Mouse (Mus musculus) C2C12 (cell line): ENCODE measurements around the gene Syngr2. TPM values are rescaled to one million over a fixed set of nuclear protein-coding genes. Genes with fewer than 3 reads are reported as not detected.

Experiments used
- H3K27me3 ChIP-seq: one replicate; pipeline ENCODE4 v1.6.1; 2011; ENCODE audit not compliant: control insufficient read depth, insufficient read depth, insufficient read length
- H3K36me3 ChIP-seq: one replicate; pipeline ENCODE4 v1.6.1; 2011; ENCODE audit not compliant: control insufficient read depth, insufficient read depth
- H3K4me3 ChIP-seq: one replicate; pipeline ENCODE4 v1.5.1; 2011; ENCODE audit warnings: mild to moderate bottlenecking, control low read depth; ENCODE audit not compliant: poor library complexity, insufficient read depth, severe bottlenecking
- H3K79me2 ChIP-seq: one replicate; pipeline ENCODE4 v1.6.1; 2011; ENCODE audit not compliant: control insufficient read depth, insufficient read depth
- H3K79me3 ChIP-seq: one replicate; pipeline ENCODE4 v1.6.1; 2011; ENCODE audit warnings: low read depth, control low read depth
- H3ac ChIP-seq: one replicate; pipeline ENCODE3; 2011; ENCODE audit warnings: low read depth; ENCODE audit not compliant: control insufficient read depth, insufficient read length
- CEBPB ChIP-seq: IDR thresholded peaks from one replicate; pipeline ENCODE4 v1.6.1; 2011; ENCODE audit warnings: low read depth, mild to moderate bottlenecking, control low read depth, moderate library complexity
- CTCF ChIP-seq: IDR thresholded peaks from one replicate; pipeline ENCODE4 v1.5.1; 2011; ENCODE audit not compliant: control insufficient read depth, insufficient read depth, insufficient read length
- FOSL1 ChIP-seq: IDR thresholded peaks from one replicate; pipeline ENCODE4 v1.8.0; 2011; ENCODE audit warnings: mild to moderate bottlenecking, low read length; ENCODE audit not compliant: poor library complexity, insufficient read depth, severe bottlenecking
- MAX ChIP-seq: IDR thresholded peaks from one replicate; pipeline ENCODE4 v1.6.1; 2011; ENCODE audit warnings: mild to moderate bottlenecking, control low read depth
- MYOD1 ChIP-seq: IDR thresholded peaks from one replicate; pipeline ENCODE4 v1.6.1; 2011; ENCODE audit warnings: low read depth; ENCODE audit not compliant: control insufficient read depth, insufficient read length
- MYOG ChIP-seq: IDR thresholded peaks from one replicate; pipeline ENCODE4 v1.6.1; 2011; ENCODE audit not compliant: control insufficient read depth, insufficient read length; ENCODE audit errors: extremely low read depth
- USF1 ChIP-seq: IDR thresholded peaks from one replicate; pipeline ENCODE4 v1.6.1; 2011; ENCODE audit warnings: low read depth, mild to moderate bottlenecking, control low read depth, moderate library complexity
- long read RNA-seq, 2 experiments: library from polyadenylated mRNA; unstranded; transcript quantifications; one replicate each; pipeline ENCODE4 v2.0.0; 2019 to 2020
- polyA plus RNA-seq: library from polyadenylated mRNA; unstranded; fragments of >200 nt; fragmentation: generic; extraction: Trizol; gene quantifications from one replicate; pipeline ENCODE4 v1.2.1, GENCODE M21; 2012; ENCODE audit warnings: missing spikeins

The Syngr2 gene
- 65.3 TPM for polyA plus RNA-seq
- long read RNA-seq, experiment 1, transcript Syngr2-202 (4 exons, 1,402 nt): minor isoform, 7 of 123 reads
- long read RNA-seq, experiment 1, transcript Syngr2-201 (4 exons, 1,520 nt): major isoform, 102 of 123 reads
- long read RNA-seq, experiment 1, partial matches to known transcripts: 6 of 123 reads
- long read RNA-seq, experiment 1, other reads (novel, unspliced or antisense): 3 of 123 reads
- long read RNA-seq, experiment 2, transcript Syngr2-201 (4 exons, 1,520 nt): major isoform, 294 of 310 reads
- long read RNA-seq, experiment 2, partial matches to known transcripts: 6 of 310 reads
- long read RNA-seq, experiment 2, other reads (novel, unspliced or antisense): 3 of 310 reads

DNA sequence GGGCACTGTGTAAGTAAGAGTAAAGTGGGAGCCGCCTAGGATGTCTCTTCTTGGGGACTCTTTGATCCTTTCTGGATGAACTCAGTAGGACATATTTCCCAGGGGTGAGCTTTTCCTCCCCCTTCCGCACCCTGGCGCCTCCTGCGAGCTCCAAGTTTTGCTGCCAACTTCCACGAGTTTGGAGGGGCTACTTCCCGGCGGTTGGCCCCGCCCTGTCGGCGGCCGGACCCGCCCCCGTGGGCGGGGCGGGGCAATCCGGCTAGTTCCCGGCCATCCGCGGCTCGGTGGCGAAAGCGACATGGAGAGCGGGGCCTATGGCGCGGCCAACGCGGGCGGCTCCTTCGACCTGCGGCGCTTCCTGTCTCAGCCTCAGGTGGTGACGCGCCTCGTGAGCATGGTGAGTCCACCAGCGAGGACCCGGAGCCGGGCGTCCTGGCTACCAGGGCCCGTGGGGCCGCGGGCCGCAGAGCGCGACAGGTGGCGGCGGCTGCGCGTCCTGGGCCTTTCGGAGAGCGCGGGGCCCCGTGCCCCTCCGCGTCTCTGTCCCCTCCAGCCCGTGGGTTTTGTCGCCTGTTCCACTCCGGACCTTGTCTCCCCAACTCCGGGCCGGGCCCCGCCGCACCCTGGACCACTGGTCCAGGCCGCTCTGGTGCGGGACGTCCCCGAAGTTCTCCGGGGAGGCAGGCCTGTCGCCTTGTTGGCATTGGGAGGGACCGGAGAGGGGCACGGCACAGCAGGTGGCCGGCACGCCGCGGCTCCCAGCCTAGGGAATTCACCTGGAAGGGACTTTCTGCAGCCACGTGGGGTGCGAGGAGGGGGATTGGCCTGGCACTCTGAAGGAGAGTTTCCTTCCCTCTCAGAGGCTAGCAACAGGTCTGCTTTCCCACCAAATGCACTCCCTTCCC, at the start of gene Syngr2, which contains the start of gene Gm20708:
Gene Syngr2, plus strand, starts transcription at position 262 of the 905 bp plus-strand sequence.
Gene Gm20708, plus strand, starts transcription at position 262 of the 905 bp plus-strand sequence.
- Histone ChIP-seq H3K79me2 (peaks cover 53% of the 10 kb centered on the region), H3K79me3 (peaks cover 25% of the 10 kb centered on the region), H3K4me3 (peak within 1 kb of the TSS; percentile 93), H3ac (peak within 1 kb of the TSS; percentile 78), H3K27me3 (no peaks in the 10 kb centered on the region), H3K36me3 (peaks cover 30% of the 10 kb centered on the region)
- TF ChIP-seq FOSL1 (no peak), MYOG (no peak), CTCF (no peak), USF1 (no peak), CEBPB (no peak), MYOD1 (no peak), MAX (no peak)

DNA sequence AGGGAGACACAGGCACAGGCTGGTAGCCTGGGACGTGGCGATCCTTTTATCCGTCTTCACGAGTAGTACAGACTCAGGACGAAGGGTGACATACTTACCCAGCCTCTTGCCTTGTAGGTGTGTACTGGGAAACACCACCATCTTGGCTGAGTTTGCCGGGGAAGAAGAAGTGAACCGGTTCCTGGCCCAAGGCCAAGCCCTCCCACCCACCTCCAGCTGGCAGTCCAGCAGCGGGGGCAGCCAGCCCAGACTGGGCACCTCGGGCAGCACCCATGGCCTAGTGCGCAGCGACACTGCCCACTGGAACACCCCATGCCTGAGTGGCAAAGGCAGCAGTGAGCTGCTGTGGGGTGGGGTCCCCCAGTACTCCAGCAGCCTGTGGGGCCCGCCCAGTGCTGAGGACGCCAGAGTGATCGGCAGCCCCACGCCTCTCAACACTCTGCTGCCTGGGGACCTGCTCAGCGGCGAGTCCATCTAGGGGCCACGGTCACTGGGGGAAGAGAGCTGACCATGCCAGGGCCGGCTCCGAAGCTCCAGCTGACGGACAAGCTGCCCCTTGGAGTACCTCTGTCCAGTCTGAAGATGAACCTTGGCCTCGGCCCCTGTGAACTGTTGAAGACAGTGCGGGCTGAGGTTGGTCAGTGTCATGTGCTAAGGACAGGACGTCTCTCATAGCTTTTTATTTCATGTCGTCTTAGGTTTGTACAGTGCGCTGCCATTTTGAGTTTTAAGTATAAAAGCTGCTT, 48.9 kb upstream of the Syngr2 start:
- TF ChIP-seq CTCF (no peak), MYOG (no peak), MYOD1 (no peak), FOSL1 (no peak), MAX (no peak), USF1 (no peak), CEBPB (no peak)
- H3K79me2 ChIP-seq: no peaks in the 10 kb centered on the region
- no peak overlapping the region for H3ac ChIP-seq
- peaks cover 28% of the 10 kb centered on the region for H3K36me3 ChIP-seq
- no peaks in the 10 kb centered on the region for H3K79me3 ChIP-seq
- H3K4me3 ChIP-seq: no peak overlapping the region
- H3K27me3 ChIP-seq: no peaks in the 10 kb centered on the region

DNA sequence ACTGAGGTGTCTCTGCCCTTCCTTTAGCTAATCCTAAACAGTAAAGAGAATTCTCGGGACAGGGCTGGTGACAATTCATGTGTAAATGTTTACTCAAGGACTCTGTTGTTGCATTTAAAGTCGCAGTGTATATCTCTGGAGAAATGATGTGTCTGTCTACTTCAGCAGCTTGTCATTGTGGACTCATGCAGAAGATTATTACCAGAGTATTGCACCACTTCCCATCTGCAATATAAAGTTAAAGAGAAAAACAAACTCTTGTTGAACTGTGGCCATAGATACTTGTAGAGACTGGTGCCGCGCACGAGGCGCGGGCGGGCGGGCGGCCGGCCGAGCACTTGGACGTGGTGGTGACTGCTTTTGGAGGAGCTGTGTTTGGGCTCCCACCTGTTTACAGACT, 47.7 kb upstream of the Syngr2 start:
- no peak for TF ChIP-seq CTCF
- no peak for TF ChIP-seq USF1
- no peak for TF ChIP-seq MYOG
- no peak for TF ChIP-seq FOSL1
- TF ChIP-seq MAX: no peak
- TF ChIP-seq MYOD1: no peak
- TF ChIP-seq CEBPB: no peak
- Histone ChIP-seq H3K79me2 (no peaks in the 10 kb centered on the region), H3ac (no peak overlapping the region), H3K79me3 (no peaks in the 10 kb centered on the region), H3K27me3 (no peaks in the 10 kb centered on the region), H3K4me3 (no peak overlapping the region), H3K36me3 (peaks cover 22% of the 10 kb centered on the region)

DNA sequence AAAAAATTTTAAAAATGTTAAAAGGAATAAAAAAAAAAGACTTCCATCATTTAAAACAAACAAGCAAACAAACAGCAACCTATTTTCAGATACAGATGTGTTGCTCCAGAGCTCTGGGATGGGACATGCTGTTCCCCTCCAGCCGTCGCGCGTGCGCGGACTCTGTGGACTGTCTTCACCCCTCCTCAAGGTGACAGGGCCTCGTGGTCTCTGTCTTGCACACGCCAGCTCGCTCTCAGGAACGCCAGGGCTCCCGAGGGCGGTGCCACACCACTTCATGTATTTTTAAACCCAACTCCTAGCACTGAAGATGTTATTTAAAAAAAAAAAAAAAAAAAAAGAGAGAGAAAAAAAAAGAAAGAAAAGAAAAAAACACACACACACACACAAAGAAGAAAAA, 47.2 kb upstream of the Syngr2 start:
- Histone ChIP-seq H3ac (no peak overlapping the region), H3K27me3 (no peaks in the 10 kb centered on the region), H3K79me3 (no peaks in the 10 kb centered on the region), H3K79me2 (no peaks in the 10 kb centered on the region), H3K4me3 (no peak overlapping the region), H3K36me3 (peaks cover 22% of the 10 kb centered on the region)
- no peak for TF ChIP-seq CTCF
- TF ChIP-seq MYOD1: no peak
- no peak for TF ChIP-seq CEBPB
- no peak for TF ChIP-seq FOSL1
- TF ChIP-seq USF1: no peak
- TF ChIP-seq MYOG: no peak
- no peak for TF ChIP-seq MAX

DNA sequence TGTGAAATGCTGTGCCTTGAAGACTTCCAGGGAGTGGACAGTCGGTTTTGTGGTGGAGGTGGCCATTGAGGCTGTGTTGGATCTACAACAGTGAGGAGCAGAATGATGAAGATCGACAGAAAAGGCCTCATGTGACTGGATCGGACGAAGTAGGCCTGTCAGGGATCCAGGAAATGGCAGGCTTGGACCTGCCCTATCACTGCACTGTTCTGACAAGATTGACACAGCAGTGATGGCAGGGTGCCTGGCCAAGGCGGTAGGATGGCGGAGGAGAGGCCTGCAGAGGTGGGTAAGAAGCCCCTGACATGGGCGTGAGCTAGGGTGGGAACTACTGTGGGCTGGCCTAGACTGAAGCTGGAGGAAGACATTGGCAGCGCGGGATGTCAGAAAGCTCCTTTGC, 45.1 kb upstream of the Syngr2 start:
- TF ChIP-seq FOSL1: no peak
- TF ChIP-seq MYOG: no peak
- no peak for TF ChIP-seq MYOD1
- TF ChIP-seq CEBPB: no peak
- Histone ChIP-seq H3K79me2 (no peaks in the 10 kb centered on the region), H3K36me3 (peaks cover 16% of the 10 kb centered on the region), H3K4me3 (no peak overlapping the region), H3ac (no peak overlapping the region), H3K79me3 (no peaks in the 10 kb centered on the region), H3K27me3 (no peaks in the 10 kb centered on the region)
